Mouse (Mus musculus) forebrain, embryonic 16.5 days (tissue): ENCODE measurements around the gene Rbfox1. TPM values are rescaled to one million over a fixed set of nuclear protein-coding genes. Genes with fewer than 3 reads are reported as not detected.

Source experiments
- ATAC-seq: fragments of 200-750 bp; cut with Nextera tagmentation; 2 replicates; pipeline ENCODE4 v1.8.0; 2017; ENCODE audit warnings: mild to moderate bottlenecking, moderate library complexity
- H3K27ac ChIP-seq: fragments of 300-500 bp; sonication (generic); 2 replicates; pipeline ENCODE4 v1.5.1; 2014; ENCODE audit warnings: low read length, control low read depth
- H3K27me3 ChIP-seq: fragments of 300-500 bp; sonication (generic); replicated peaks from 2 replicates; pipeline ENCODE4 v1.6.1; 2014; ENCODE audit warnings: low read length; ENCODE audit not compliant: control insufficient read depth, insufficient read depth
- H3K36me3 ChIP-seq: fragments of 300-500 bp; sonication (generic); 2 replicates; pipeline ENCODE4 v1.6.1; 2014; ENCODE audit not compliant: control insufficient read depth, insufficient read depth
- H3K4me1 ChIP-seq: fragments of 300-500 bp; sonication (generic); replicated peaks from 2 replicates; pipeline ENCODE4 v1.6.1; 2014; ENCODE audit warnings: low read length; ENCODE audit not compliant: control insufficient read depth, insufficient read depth
- H3K4me2 ChIP-seq: fragments of 300-500 bp; sonication (generic); 2 replicates; pipeline ENCODE4 v1.6.1; 2014; ENCODE audit warnings: mild to moderate bottlenecking, low read length, control low read depth
- H3K4me3 ChIP-seq: fragments of 300-500 bp; sonication (generic); replicated peaks from 2 replicates; pipeline ENCODE4 v1.5.1; 2014; ENCODE audit warnings: mild to moderate bottlenecking, low read length, control low read depth
- H3K9ac ChIP-seq: fragments of 300-500 bp; sonication (generic); replicated peaks from 2 replicates; pipeline ENCODE4 v1.6.1; 2014; ENCODE audit warnings: low read depth, low read length, control low read depth
- H3K9me3 ChIP-seq: fragments of 300-500 bp; sonication (generic); 2 replicates; pipeline ENCODE4 v1.6.1; 2016; ENCODE audit warnings: low read length; ENCODE audit not compliant: control insufficient read depth
- WGBS: fragments of 180-500 bp; shearing (Covaris S2); extraction: QIAGEN DNeasy Blood & Tissue Kit; methylation state at CpG from one replicate; pipeline ENCODE4 v1.1.7; 2014; 5-methylcytosine and 5-hydroxymethylcytosine counted together
- polyA plus RNA-seq: library from polyadenylated mRNA; unstranded; fragments of >200 nt; fragmentation: Nextera tagmentation; extraction: Ambion mirVana; gene quantifications from 2 replicates; pipeline ENCODE4 v1.2.1, GENCODE M21; 2015

Rbfox1 gene
- polyA plus RNA-seq, 1 experiment from 2014 or later, result 210 TPM

DNA sequence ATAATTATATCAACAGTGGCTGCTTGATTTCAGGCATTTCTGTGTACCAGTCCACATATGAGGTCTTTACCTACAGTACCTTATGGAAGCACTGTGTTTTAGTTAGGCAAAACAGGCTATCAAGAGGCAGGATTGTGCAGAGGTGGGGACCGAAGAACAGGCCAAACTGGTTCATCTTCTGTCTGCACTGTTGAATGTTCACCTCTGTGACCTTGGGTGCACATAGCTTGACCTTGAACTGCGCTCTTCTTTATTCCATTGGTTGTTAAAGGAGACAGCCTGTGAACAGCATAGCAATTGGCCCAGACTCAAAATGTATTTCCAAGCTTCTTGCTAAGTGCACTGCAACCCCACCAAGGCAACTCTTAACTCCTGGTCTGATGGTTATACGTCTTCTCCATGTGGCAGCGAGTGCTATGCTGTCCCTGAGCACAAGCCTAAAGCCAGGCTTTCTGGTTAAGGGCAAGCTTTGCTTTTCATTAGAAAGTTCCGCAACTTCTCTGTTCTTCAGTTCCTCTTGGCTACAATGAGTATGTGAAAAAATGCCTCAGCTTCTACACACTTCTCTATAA lies 1196.6 kb downstream of the Rbfox1 start:
- no peak overlapping the region for H3K4me2 ChIP-seq
- H3K4me1 ChIP-seq, result peaks cover 12% of the 10 kb centered on the region
- no peak; the same call in 1 of the 2 replicates for ATAC-seq
- no peaks in the 10 kb centered on the region for H3K36me3 ChIP-seq
- no peak overlapping the region for H3K27ac ChIP-seq
- H3K27me3 ChIP-seq, result no peaks in the 10 kb centered on the region
- H3K9me3 ChIP-seq, result no peaks in the 10 kb centered on the region
- H3K4me3 ChIP-seq, result no peak overlapping the region
- H3K9ac ChIP-seq, result no peak overlapping the region
- 92% methylated on average over 5 of the region's 5 CpGs for WGBS

DNA sequence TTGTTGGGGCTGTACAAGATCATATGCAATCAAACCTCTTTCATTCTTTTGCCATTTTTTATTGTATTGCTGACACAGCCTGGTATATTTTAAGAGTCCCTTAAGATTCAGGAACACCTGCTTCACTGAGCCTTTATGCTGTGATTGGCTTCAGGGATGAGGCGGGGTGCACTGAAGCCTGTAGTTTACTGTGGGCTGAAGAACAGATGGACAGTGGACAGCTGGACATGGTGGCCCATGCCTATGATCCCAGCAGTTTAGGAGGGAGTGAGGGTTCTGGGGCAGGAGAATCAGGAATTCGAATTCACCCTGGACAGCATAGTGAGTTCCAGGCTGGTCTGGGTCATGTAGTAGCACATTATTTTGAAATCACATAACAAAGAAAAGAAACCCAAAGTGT lies 1198.8 kb downstream of the Rbfox1 start:
- WGBS, result 91% methylated on average over 2 of the region's 2 CpGs
- H3K9ac ChIP-seq, result no peak overlapping the region
- no peak for ATAC-seq
- H3K36me3 ChIP-seq, result no peaks in the 10 kb centered on the region
- no peak overlapping the region for H3K27ac ChIP-seq
- peaks cover 19% of the 10 kb centered on the region for H3K4me1 ChIP-seq
- no peak overlapping the region for H3K4me2 ChIP-seq
- no peak overlapping the region for H3K4me3 ChIP-seq
- no peaks in the 10 kb centered on the region for H3K9me3 ChIP-seq
- H3K27me3 ChIP-seq, result no peaks in the 10 kb centered on the region

DNA sequence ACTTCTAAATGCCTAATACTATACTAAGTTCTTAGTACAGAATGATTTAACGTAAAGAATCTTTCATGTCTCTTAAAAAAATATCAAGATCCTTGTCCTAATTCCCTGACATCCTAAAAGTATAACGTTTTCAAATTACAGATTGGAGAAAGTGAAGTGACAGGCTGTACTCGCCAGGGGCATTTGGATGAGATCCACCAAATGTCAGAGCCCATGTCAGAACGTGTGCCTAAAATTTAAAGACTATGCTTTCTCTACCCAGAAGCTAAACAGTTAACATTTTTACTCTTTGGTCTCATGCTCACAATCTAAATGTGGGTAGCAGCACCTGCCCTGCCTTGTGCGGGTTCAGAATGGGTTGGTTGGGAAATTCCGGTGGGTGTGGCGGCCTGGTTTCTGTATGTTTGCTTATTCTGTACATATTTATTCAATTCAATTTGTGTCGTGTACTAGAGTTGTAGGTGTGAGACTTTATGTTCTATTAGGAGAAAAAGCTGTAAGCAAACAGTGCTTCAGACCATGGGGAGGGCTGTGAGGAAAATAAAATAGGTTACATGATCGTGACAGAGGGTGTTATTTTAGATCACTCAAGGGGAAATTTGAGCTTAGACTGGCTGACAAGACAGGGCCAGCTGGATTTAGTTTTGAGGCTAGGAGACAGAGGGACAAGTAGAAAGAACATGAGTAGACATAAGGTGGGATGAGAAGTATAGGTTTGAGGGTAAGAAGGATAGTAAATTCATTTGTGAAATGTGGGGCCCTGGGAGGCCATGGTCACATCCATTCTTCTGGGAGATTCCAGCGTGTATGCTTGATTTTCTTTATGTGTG lies 1203.7 kb downstream of the Rbfox1 start:
- H3K4me2 ChIP-seq, result no peak overlapping the region

DNA sequence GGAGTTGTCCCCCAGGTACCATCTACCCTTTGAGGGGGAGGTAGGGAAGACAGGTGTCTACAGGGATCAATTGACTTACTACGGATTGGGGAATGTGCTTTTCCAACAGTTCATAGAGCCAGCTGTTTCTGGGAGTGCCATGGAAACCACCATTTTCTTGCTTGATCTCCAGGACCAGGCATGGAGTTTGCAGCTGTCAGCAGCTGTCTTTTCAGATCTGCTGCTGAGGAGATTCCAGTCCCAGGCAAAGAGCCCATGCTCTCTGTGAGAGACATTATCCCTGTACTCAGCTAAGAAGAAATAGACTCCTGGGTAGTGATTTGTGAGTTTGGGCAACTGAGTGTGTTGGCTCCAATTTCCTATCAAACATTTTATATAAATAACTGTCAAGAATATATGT lies 1204.3 kb downstream of the Rbfox1 start:
- WGBS, result 89% methylated on average over 1 of the region's 1 CpGs
- no peak for ATAC-seq
- Histone ChIP-seq H3K27me3 (no peaks in the 10 kb centered on the region), H3K4me3 (no peak overlapping the region), H3K9ac (no peak overlapping the region), H3K9me3 (no peaks in the 10 kb centered on the region), H3K36me3 (no peaks in the 10 kb centered on the region), H3K4me2 (no peak overlapping the region), H3K27ac (no peak overlapping the region), H3K4me1 (peaks cover 7% of the 10 kb centered on the region; the same call in 1 of the 2 replicates)

More for the DNA sequence above, 1203.7 kb downstream of the Rbfox1 start:
- Histone ChIP-seq H3K4me3 (no peak overlapping the region), H3K36me3 (no peaks in the 10 kb centered on the region), H3K4me1 (peaks cover 7% of the 10 kb centered on the region; the same call in 1 of the 2 replicates), H3K27ac (no peak overlapping the region), H3K27me3 (no peaks in the 10 kb centered on the region), H3K9ac (no peak overlapping the region), H3K9me3 (no peaks in the 10 kb centered on the region)
- WGBS, result 56% methylated on average over 10 of the region's 10 CpGs
- ATAC-seq, result no peak

DNA sequence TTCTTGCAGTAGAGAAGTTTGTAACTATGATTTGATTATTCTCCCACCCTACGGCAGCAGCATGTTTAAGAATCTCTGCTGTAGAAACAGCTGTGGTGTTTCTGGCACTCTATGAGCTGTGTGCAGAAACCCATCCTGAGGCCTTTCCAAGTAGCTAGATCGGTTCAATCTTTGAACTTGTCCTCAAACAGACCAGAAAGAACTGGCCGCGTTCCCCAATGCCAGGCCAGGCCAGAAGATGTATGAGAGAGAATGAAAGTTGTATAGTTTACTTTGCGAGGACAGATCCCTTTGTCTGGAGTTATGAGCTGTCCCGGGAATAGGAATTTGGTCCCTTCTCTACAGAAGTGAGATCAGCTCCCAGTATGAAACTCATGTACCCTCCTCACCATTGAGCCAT lies 1205.0 kb downstream of the Rbfox1 start:
- Histone ChIP-seq H3K4me3 (no peak overlapping the region), H3K9ac (no peak overlapping the region), H3K27me3 (no peaks in the 10 kb centered on the region), H3K4me2 (no peak overlapping the region), H3K9me3 (no peaks in the 10 kb centered on the region), H3K27ac (no peak overlapping the region), H3K36me3 (no peaks in the 10 kb centered on the region), H3K4me1 (peaks cover 7% of the 10 kb centered on the region; the same call in 1 of the 2 replicates)
- 90% methylated on average over 6 of the region's 6 CpGs for WGBS
- ATAC-seq, result no peak

DNA sequence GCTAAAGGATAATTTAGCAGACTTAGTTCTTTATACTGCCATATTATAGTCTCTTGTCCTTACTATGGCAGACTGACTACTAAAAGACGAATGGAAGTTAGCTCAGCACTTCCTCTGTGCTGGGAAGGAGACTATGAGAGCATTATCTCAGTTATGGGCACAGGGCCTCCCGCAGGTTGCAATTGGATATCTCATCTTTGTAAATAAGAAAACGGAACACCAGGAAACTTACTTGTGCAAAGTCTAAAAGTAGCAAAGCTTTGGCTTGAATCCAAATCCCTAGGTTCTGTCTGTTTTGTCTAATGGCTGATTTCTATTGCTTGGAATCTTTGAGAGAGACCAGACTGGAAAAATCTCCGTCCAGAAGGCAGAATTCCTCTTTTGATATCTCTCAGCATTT lies 1207.7 kb downstream of the Rbfox1 start:
- WGBS, result 67% methylated on average over 4 of the region's 4 CpGs
- H3K9me3 ChIP-seq, result no peaks in the 10 kb centered on the region

DNA sequence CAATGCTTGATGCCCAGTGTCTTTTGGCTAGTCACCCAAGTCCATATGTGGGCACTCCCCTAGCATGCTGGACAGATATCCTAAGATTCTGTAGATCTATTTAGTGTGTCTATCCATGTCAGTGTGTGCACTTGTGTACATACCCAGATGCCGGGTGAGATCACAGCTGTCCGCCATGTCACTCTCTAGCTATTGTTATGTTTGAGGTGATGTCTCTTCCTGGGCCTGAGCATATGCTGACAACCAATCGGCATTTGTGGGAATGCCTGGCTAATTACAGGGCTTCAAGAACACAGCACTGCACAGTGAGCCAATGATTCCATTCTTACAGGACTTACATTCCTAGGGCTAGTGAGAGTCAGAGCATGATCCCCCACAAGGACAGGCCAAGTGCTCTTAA lies 1208.5 kb downstream of the Rbfox1 start:
- no peak for ATAC-seq
- Histone ChIP-seq H3K4me3 (no peak overlapping the region), H3K9ac (no peak overlapping the region), H3K4me2 (no peak overlapping the region), H3K4me1 (peaks cover 3% of the 10 kb centered on the region; the same call in 1 of the 2 replicates), H3K27ac (no peak overlapping the region), H3K9me3 (no peaks in the 10 kb centered on the region), H3K36me3 (no peaks in the 10 kb centered on the region), H3K27me3 (no peaks in the 10 kb centered on the region)
- WGBS, result 66% methylated on average over 3 of the region's 3 CpGs

More for the DNA sequence above, 1207.7 kb downstream of the Rbfox1 start:
- Histone ChIP-seq H3K9ac (no peak overlapping the region), H3K4me1 (peaks cover 7% of the 10 kb centered on the region; the same call in 1 of the 2 replicates), H3K27ac (no peak overlapping the region), H3K27me3 (no peaks in the 10 kb centered on the region), H3K4me2 (no peak overlapping the region), H3K36me3 (no peaks in the 10 kb centered on the region), H3K4me3 (no peak overlapping the region)
- no peak for ATAC-seq

DNA sequence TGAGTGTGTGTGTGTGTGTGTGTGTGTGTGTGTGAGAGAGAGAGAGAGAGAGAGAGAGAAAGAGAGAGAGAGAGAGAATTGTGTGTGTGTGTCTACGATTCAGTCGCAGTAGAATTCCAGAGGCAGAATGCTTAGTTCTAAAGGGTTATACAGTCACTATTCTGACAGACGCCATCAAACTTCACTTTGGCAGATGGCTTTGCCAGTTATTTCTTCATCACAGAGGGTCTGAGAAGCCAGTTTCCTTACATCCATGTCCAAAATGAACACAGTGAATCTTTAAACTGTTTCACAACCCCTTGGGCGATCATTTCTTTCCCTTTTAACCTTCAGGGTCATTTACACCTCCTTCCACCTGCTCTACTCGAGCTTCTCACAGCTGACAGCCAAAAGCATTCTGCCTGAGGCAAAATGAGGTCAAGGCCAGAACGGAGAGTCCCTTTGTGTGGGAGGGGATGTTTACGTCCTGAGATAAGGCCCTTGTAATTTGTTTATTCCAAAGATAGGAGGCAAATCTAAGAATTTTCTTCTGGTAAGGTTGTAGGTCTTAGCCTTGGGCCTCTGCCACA lies 1209.1 kb downstream of the Rbfox1 start:
- H3K27me3 ChIP-seq, result no peaks in the 10 kb centered on the region
- H3K4me3 ChIP-seq, result no peak overlapping the region
- 74% methylated on average over 7 of the region's 7 CpGs for WGBS
- no peak overlapping the region for H3K27ac ChIP-seq
- no peak overlapping the region for H3K4me2 ChIP-seq
- no peaks in the 10 kb centered on the region for H3K36me3 ChIP-seq
- H3K9me3 ChIP-seq, result no peaks in the 10 kb centered on the region
- no peak overlapping the region for H3K9ac ChIP-seq
- no peaks in the 10 kb centered on the region for H3K4me1 ChIP-seq
- ATAC-seq, result no peak

DNA sequence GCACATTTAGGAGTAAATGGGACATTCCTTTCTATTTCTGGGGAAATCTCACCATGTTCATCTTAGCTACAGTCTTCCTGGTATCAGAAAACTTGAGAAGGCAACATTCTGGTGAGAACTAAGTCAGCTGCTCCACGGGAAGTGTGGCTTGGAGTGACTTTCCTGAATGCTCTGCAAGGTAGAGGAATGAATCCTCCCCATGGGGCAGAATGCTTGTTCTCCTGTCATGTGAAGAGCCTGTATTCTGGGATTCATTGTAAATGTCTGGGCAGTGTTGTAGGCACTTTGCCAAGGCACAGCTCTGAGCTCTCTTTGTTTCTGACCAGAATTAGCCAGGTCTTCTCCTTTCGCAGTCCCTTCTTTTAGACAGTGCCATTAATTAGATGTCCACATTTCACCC lies 1211.9 kb downstream of the Rbfox1 start:
- ATAC-seq, result no peak
- no peaks in the 10 kb centered on the region; the same call in 1 of the 2 replicates for H3K4me1 ChIP-seq
- no peak overlapping the region for H3K4me3 ChIP-seq
- H3K27ac ChIP-seq, result no peak overlapping the region
- H3K36me3 ChIP-seq, result no peaks in the 10 kb centered on the region
- H3K4me2 ChIP-seq, result no peak overlapping the region
- H3K9me3 ChIP-seq, result no peaks in the 10 kb centered on the region
- H3K9ac ChIP-seq, result no peak overlapping the region
- no peaks in the 10 kb centered on the region for H3K27me3 ChIP-seq
- WGBS, result 48% methylated on average over 2 of the region's 2 CpGs
